Mouse (Mus musculus) gastrocnemius, postnatal 4 days (tissue): Measurements from ENCODE around the gene Cacna1c. TPM values are rescaled to one million over a fixed set of nuclear protein-coding genes. Genes with fewer than 3 reads are reported as not detected.

Experiments used
- DNase-seq, 2 experiments: peaks; one replicate each; pipeline ENCODE4 v3.0.0; 2021 to 2022; ENCODE audit warnings: low spot score in 2 of 2, mixed read lengths in 2 of 2
- long read RNA-seq, 2 experiments: library from polyadenylated mRNA; stranded (forward); transcript quantifications; one replicate each; pipeline ENCODE4 v2.0.0; 2021
- total RNA-seq, 2 experiments: library from RNA; stranded (reverse); gene quantifications; 2 replicates each; pipeline ENCODE4 v1.2.3; 2021

Gene Cacna1c
- 1 to 10 TPM; 7.5 to 9.9 TPM for total RNA-seq
- long read RNA-seq, experiment 1, partial matches to known transcripts: 1 of 2 reads
- long read RNA-seq, experiment 1, other reads (novel, unspliced or antisense): 1 of 2 reads
- long read RNA-seq, experiment 2, partial matches to known transcripts: 1 of 1 reads
- long read RNA-seq, experiment 2, other reads (novel, unspliced or antisense): 0 of 1 reads

GRCm38 (mm10) chr6:119196382-119197305 lies at the start of gene Cacna1c:
Gene Cacna1c (minus strand): TSS chr6:119196418.
- no peak for DNase-seq

GRCm38 (mm10) chr6:119240871-119241705 lies 44.9 kb upstream of the Cacna1c start:
- DNase-seq: peak in 1 of 2 experiments; percentile 33

GRCm38 (mm10) chr6:119240256-119240655 lies 44.0 kb upstream of the Cacna1c start:
- no peak for DNase-seq

GRCm38 (mm10) chr6:119239341-119240005 lies 43.3 kb upstream of the Cacna1c start:
- no peak for DNase-seq

GRCm38 (mm10) chr6:119237427-119237989 lies 41.3 kb upstream of the Cacna1c start:
- DNase-seq: peak in 1 of 2 experiments; percentile 58

- no peak for DNase-seq
These were observed 40.0 kb upstream of the Cacna1c start, which contains the start of gene Cacna2d4 for GRCm38 (mm10) chr6:119236241-119236640. Gene Cacna2d4 (plus strand): TSS chr6:119236526.

- DNase-seq: no peak
These were observed 39.2 kb upstream of the Cacna1c start for GRCm38 (mm10) chr6:119235441-119235840.

- no peak for DNase-seq
These were observed 36.8 kb upstream of the Cacna1c start for GRCm38 (mm10) chr6:119233066-119233465.

GRCm38 (mm10) chr6:119228861-119229603 lies 32.8 kb upstream of the Cacna1c start:
- no peak for DNase-seq

- DNase-seq: no peak
These were observed 30.8 kb upstream of the Cacna1c start for GRCm38 (mm10) chr6:119227001-119227400.

GRCm38 (mm10) chr6:119225731-119226130 lies 29.5 kb upstream of the Cacna1c start:
- no peak for DNase-seq

GRCm38 (mm10) chr6:119225226-119225625 lies 29.0 kb upstream of the Cacna1c start:
- no peak for DNase-seq

GRCm38 (mm10) chr6:119224451-119225195 lies 28.4 kb upstream of the Cacna1c start:
- DNase-seq: no peak

- no peak for DNase-seq
These were observed 24.1 kb upstream of the Cacna1c start for GRCm38 (mm10) chr6:119220297-119220696.

- DNase-seq: no peak
These were observed 23.1 kb upstream of the Cacna1c start for GRCm38 (mm10) chr6:119219237-119219870.

GRCm38 (mm10) chr6:119218591-119218990 lies 22.4 kb upstream of the Cacna1c start:
- DNase-seq: no peak

GRCm38 (mm10) chr6:119217661-119218060 lies 21.4 kb upstream of the Cacna1c start:
- no peak for DNase-seq

- DNase-seq: no peak
These were observed 18.9 kb upstream of the Cacna1c start for GRCm38 (mm10) chr6:119215040-119215613.
